Mouse (Mus musculus): ENCODE data around the gene Mas1. TPM values are rescaled to one million over a fixed set of nuclear protein-coding genes. Genes with fewer than 3 reads are reported as not detected.

The Mas1 gene
- total RNA-seq, 2 experiments from 2014 or later, result 0.18 to 0.90 TPM

DNA sequence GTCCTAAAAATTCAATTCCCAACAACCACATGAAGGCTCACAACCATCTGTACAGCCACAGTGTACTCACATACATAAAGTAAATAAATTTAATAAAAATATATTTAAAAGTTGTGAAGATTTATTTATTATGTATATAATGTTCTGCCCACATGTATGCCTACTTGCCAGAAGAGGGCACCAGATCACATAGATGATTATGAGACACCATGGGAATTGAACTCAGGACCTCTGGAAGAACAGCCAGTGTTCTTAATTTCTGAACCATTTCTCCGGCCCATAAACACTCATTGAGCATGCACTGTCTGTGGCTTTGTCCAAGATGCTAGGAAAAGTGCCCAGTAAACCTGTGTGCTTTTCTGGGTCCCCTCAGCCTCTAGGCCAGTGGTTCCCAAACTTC lies 13.3 kb upstream of the Mas1 start:
- no peak for DNase-seq
- intact Hi-C loops (cut with DNase I; ENCODE audit: low total_unique reads), result loop anchor here (5.0 kb wide), 1 partner anchor 116 kb away; no protein-coding TSS in a partner anchor

DNA sequence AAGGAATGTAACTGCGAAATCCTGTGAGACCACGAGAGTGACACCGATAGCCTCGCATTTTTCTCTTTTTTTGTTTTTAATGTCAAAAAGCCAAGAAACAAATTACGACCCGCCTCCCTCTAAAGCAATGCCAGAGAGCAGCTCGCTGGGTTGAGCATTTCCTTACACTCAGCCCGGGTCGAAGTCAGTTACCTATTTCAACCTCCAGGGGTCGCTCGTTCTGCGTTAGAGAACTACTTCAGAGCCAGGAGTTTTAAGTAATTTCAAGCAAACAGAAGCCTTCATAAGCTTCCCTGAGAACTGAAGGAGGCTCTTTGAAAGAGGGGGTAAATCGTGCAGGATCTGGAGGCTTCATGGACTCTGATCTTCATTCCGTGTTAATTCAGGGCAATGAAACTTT lies 12.2 kb upstream of the Mas1 start:
- DNase-seq, result peak; percentile 73
- intact Hi-C loops (cut with DNase I; ENCODE audit: low total_unique reads), result loop anchor here (5.0 kb wide), 1 partner anchor 117 kb away; no protein-coding TSS in a partner anchor

DNA sequence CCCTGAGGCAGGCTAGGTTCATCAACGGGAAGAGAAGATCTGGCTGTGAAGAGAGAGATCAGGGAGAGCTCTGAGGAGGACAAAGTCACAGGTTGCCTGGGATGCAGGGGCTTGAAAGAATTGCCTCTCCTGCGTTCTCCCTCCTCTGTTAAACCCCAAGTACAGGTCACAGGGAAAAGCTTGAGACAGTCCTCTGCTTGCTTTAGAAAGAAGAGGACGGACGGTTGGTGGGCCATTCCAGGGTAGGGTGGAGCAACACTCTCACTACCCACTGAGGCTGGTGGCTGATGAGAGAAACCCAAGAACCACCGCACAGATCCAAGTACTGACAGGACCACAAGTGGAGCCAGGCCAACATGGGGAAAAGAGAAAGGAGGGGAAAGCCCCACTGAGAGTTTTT lies 7.8 kb upstream of the Mas1 start, which contains the start of gene Mrgprh:
TSS of gene Mrgprh (plus strand) at position 301 of the 400 bp plus-strand sequence.
- intact Hi-C loops (cut with DNase I; ENCODE audit: low total_unique reads), result no loop called here
- DNase-seq, result no peak

DNA sequence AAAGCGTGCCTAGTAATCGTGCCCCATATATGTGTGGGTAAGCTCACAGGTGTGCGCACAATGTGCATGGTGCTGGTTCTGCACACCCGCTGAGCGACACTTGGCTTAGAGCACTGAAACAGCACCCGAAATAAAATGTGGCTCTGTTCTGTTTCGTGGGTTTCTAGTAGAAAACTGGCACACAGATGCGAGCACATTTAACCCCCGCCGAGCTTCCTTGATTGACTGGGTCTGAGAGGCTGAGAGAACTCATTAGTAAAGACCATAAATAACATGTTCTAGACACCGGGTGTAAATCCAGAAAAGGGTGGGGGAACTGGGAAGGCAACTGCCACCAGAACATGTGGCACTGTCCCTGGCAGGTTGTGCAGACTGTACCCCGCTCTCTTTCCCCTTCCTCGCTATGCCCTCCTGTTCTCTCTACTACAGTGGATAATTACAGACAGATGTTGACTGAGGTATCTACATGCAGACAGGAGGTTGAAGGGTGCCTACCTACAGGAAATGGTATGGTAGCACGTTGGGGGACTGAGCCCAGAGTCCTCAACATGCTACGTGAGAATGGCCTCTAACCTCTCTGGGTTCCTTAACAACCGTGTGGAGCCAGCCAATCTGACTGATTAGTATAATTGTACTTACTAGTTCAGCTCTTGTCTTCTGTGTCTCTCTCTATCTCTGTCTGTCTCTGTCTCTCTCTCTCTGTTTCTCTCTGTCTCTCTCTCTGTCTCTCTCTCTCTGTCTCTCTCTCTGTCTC lies 4.5 kb upstream of the Mas1 start:
- intact Hi-C loops (cut with DNase I; ENCODE audit: low total_unique reads), result no loop called here
- DNase-seq, result no peak

DNA sequence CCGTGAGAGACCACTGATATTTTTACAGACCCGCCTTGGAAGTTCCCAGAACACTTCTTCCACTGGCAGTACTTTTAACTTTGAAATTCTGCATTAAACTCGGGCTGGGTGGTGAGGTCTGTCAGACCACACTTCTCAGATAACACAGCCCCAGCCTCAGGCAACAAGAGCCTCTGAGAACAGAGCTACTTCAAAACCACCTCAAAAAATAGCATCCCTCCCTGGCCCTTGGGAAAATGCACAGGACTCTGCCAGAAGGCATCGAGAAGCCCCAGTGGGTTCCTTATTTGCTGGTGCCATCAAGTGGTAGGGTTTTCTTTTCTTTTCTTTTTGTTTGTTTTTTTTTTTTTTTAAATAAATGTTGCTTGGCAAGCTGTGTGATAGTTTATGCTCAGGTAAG lies 697 bp upstream of the Mas1 start:
- intact Hi-C loops (cut with DNase I; ENCODE audit: low total_unique reads), result no loop called here
- no peak for DNase-seq

DNA sequence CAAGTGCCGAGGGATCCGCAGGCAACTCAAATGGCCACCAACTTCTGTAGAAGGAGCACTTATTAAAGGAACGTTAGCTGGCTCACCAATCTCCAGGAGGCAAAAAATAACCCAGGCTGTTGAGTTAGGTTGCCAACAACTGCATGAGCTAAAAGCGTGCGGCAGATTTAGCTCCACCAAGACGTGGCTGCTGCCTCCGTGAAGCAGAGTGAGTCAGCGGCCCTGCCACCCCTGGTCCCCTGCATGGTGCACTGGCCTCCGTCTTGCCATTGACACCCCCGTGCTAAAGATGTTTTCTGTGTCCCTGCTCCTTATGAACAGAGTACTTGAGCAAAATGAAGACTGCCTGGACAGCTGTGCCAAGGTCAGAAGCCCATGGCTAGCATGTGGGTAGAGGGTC lies 1.1 kb downstream of the Mas1 start:
- no peak for DNase-seq
- intact Hi-C loops (cut with DNase I; ENCODE audit: low total_unique reads), result no loop called here

DNA sequence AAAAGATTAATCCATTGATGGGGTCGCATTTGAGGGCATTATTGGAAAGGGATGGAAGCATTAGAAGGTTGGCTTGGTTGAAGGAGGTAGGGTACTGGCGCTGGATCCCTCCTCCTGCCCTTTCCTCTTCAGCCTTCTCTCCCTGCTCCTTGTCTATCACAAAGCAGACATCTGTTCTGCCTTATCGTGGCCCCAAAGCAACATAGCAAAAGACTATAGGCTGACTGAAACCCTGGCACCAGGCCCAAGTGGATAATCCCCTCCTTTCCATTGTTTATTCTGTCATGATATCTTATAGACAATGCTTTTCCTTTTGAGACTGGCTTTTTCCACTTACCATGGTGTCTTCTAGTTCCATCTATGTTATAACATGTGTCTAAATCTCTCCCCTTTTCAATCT lies 2.5 kb downstream of the Mas1 start:
- no peak for DNase-seq
- intact Hi-C loops (cut with DNase I; ENCODE audit: low total_unique reads), result no loop called here

DNA sequence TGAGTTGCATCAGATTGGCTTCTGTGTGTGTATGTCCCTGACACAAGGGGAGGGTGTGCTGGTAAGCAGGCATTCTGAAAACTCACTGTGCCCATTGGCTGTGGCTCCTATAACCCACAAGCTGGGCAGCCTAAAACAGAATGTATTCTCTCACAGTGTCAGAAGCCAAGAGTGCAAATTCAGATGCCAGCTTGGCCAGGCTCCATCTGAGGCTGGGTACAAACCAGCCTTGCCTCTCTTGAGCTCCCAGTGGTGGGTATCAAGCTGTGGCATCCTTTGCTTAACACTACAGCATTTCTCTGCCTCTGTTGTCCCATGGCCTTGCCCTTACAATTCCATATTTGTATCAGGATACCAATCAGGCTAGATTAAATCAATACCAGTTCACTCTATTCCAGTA lies 3.8 kb downstream of the Mas1 start:
- no peak for DNase-seq
- intact Hi-C loops (cut with DNase I; ENCODE audit: low total_unique reads), result no loop called here

DNA sequence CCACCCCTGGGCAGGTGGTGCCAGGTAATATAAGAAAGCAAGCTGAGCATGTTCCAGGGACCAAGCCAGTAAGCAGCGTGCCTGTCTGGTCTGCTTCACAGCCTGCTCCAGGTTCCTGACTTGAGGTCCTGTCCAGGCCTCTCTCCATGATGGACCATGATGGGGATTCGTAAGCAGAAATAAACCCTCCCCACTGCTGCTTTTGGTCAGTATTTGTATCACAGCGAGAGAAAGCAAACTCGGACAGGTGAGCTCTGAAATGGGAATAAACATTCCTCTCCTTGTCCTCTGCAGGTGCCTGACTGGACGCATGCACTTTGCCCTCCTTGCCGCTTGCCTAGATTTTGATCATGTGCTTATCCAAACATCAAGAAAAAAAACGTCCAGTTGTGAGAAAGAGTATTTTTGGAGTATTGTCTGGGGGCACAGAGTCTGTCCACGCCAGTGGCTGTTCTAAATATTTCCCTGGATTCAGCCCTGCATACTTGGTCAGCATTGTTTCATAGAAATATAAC lies 8.9 kb downstream of the Mas1 start:
- DNase-seq, result no peak
- intact Hi-C loops (cut with DNase I; ENCODE audit: low total_unique reads), result no loop called here

DNA sequence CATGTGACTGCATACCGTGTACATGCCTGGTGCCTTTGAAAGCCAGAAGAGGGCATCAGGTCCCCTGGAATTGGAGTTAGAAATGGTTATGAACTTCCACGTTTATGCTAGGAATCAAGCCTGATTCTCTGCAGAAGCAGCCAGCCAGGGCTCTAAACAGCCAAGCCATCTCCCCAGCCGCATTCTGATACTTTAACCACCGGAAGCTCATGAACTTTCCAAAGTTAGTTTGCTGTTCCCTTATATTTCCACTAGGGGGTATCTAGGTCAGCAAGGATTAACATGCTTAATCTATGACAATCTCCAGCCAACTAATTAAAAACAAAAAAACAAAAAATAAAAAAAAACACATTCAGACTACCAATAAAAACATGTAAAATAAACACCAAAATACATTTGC lies 9.9 kb downstream of the Mas1 start:
- no peak for DNase-seq
- intact Hi-C loops (cut with DNase I; ENCODE audit: low total_unique reads), result no loop called here

DNA sequence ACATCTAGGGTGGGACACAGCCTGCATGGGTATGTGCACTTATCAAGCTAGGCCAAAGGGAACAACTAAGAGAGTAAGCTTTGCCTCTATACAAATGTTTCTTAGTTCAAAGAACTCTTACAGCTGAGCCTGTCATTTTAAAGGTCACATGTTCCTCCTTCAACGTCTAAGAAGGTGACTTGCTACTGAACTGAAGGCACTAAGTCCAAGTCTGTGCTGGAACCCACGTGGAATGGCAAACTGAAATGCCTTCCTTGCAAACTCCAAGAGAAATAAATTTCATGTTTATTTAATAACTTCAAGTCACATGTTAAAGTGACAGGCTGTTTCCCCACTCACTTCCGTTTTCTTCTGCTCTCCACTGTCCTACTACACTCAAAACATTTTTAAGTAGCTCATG lies 10.5 kb downstream of the Mas1 start:
- intact Hi-C loops (cut with DNase I; ENCODE audit: low total_unique reads), result no loop called here
- no peak for DNase-seq

DNA sequence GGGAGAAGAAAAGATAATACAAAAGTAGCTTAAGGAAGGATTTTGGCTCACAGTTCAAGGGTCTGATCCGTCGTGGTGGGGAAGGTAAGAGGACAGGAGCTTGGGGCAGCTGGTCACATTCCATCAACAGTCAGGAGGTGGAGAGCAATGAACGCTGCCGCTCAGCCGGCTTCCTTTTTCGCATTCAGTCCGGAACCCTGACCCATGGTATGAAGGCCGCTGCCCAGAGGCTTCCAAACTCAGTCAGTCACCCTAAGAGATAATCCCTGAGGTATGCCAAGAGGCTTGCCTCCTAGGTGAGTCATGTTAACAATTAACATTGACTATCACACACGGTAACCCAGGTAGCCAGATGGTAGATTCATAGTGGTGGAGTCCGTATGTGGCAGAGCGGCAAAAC lies 13.6 kb downstream of the Mas1 start:
- DNase-seq, result no peak
- intact Hi-C loops (cut with DNase I; ENCODE audit: low total_unique reads), result no loop called here

DNA sequence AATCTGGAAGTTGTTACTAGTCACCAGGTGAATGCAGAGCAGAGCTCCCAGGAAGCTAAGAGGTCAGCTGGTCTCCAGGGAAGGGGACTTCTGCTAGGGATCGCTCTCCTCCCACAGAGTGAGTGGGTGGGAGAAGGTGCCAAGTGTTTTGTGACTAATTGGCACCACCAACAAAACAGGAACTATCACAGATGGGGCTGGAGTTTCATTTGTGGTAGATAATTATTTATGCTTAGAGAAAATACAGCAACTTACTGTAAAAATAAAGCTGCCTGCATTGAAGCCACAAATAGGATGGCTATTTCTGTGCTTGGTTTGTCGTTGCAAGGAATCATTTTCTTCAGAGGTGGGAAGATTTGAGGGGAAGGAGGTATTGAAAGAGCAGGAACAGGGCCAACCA lies 14.1 kb downstream of the Mas1 start:
- no peak for DNase-seq
- intact Hi-C loops (cut with DNase I; ENCODE audit: low total_unique reads), result no loop called here

DNA sequence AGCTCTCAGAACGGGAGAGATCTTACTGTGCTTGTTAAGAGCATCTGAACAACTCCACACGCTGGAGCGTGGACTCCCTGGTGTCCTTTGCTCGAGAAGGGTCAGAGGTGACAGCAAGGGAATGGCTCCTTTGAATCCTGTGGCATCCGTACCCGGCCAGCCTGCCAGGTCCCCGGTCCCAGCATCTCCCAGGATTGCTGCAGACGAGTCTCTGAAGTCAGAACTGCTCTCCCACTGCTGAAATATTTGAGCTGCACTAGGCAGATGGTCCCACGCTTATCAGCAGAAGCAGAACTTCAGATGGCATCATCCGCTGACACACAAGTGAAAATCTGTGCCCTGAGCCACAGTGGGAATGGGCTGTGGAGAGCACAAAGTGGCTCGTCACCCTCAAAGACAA lies 16.3 kb downstream of the Mas1 start:
- no peak for DNase-seq
- intact Hi-C loops (cut with DNase I; ENCODE audit: low total_unique reads), result no loop called here

DNA sequence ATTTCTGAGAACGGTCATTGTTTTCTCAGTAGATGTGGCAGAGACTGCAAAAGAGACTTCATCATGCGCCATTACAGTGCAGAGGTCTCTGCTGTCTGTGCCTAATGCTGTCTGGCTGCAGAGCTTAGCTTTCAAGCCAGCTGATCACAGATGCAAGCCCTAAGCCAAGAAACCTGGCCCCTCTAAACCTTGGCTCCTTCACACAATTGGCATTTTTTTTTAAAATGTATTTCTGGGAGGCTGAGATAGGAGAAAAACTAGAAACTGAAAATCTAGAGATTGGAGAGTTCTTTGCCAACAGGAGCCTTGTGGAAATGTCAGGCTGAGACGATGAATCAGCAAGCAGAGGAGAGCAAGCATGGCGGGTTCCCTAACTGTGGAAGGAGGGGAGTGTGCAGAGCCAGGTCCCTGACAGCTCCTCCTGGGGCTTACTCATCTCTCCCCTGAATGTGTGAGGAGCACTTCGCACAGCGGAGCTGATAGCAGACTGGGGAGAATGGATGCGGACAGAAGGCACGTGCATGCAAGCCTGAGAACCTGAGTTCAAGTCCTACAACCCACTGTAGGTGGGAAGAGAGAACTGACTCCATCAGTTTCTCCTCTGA lies 18.1 kb downstream of the Mas1 start:
- no peak for DNase-seq
- intact Hi-C loops (cut with DNase I; ENCODE audit: low total_unique reads), result no loop called here

DNA sequence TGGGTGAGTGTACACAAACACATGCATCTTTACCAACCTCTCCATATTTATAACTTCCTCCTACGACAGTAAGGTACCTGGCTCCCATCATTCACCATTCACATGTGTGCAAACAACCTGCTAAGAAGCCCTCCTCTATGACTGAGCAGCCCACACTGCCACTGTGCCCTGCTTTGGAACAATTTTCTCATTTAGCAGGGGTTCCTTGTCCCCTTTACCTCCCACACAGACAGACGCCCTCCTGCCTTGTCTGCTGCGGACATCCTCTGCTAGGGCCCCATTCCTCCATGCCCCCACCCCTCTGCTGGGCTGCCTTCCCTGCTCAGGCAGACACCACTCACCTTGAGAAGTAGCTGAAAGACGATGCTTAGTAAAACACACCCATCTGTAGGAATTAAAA lies 20.2 kb downstream of the Mas1 start:
- DNase-seq, result no peak
- intact Hi-C loops (cut with DNase I; ENCODE audit: low total_unique reads), result no loop called here

DNA sequence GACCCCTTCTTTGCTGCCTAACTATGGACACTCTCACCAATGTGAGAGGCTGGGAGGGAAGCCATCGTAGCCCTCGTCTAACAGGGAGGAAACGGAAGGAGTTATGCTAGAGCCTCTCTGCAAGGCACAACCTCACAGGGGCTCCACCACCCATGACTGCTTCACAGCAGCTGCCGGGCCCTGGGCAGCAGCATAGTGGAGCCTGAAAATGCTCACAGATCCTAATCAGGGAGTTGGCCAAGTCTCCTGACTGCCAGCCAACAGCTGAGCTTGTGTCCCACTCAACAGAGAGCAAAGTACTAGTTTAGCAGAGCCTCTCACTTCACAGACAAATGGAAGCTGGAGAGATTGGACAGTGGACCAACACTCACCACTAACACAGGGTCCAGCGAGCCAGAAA lies 21.5 kb downstream of the Mas1 start:
- DNase-seq, result peak; percentile 65
- intact Hi-C loops (cut with DNase I; ENCODE audit: low total_unique reads), result no loop called here

DNA sequence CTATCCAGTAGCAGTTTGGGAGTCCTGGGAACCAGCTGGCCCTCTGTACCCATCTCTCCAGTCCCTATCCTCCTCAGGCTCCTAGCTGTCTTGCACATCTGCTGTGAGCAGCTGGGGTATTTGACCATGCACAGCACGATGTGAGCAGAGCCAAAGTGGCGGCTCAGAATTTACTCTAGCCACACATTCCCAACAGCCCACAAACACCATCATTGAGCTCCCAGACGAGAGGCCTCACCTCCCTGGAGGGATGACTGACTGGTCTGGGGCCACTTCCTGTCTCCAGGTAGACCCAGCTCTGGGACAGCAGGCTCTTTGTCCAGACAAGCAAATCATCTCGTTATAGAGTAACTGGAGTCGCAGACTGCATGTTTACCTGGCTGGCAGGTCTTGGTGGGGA lies 22.1 kb downstream of the Mas1 start:
- no peak for DNase-seq
- intact Hi-C loops (cut with DNase I; ENCODE audit: low total_unique reads), result no loop called here

DNA sequence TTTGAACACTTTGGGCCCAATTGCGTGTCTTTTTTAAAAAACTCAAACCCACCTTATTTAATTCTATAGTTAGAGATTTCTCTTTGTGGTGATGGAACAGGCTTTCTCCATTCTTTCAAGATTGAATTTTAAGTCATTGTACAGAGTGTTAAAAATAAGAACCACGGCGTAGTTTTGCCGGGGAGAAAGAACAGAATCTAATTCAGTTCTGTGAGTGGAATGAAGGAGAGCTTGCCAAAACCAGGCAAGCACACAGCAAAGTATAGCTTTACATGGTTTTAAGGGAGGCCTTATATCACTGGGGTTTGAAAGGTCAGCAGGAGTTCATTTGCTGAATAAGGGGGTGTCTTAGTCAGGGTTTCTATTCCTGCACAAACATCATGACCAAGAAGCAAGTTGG lies 23.4 kb downstream of the Mas1 start:
- intact Hi-C loops (cut with DNase I; ENCODE audit: low total_unique reads), result no loop called here
- no peak for DNase-seq

DNA sequence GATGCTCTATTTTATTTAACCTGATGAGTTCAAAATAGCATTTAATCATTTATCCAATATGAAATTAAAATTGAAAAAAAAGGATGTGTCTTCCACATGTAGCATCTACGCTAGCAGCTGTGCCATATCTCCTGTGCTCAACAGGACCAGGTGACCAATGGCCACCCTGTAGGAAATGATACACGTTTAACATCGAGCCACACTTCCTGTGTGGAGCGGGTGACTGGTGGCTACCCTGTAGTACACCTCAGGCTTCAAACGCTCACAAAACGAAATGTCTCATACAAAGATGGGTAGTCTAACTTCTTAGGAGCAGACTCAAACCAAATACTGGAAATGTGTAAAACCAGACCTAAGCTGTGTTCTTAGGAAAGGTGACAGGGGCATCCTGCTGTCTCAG lies 24.1 kb downstream of the Mas1 start:
- intact Hi-C loops (cut with DNase I; ENCODE audit: low total_unique reads), result no loop called here
- no peak for DNase-seq
